Mouse (Mus musculus) adrenal gland, postnatal 36 days (tissue): ENCODE results near the gene Phykpl. TPM values are rescaled to one million over a fixed set of nuclear protein-coding genes. Genes with fewer than 3 reads are reported as not detected.
A peak's percentile ranks its signal among the peaks of the same experiment; 100 is the strongest.
"Not testable (repeated sequence)": the region's sequence is repeated elsewhere in the genome, so short reads cannot be mapped to it uniquely, and the experiment has no call there.

Experiments used
- DNase-seq, 2 experiments: peaks; one replicate each; pipeline ENCODE4 v3.0.0; 2021; ENCODE audit warnings: mixed read lengths in 1 of 2
- total RNA-seq, 2 experiments: library from RNA; stranded (reverse); gene quantifications; 2 replicates each; pipeline ENCODE4 v1.2.3; 2021

Phykpl gene
- total RNA-seq, 2 experiments from 2014 or later = 20.6 to 26.3 TPM

DNA sequence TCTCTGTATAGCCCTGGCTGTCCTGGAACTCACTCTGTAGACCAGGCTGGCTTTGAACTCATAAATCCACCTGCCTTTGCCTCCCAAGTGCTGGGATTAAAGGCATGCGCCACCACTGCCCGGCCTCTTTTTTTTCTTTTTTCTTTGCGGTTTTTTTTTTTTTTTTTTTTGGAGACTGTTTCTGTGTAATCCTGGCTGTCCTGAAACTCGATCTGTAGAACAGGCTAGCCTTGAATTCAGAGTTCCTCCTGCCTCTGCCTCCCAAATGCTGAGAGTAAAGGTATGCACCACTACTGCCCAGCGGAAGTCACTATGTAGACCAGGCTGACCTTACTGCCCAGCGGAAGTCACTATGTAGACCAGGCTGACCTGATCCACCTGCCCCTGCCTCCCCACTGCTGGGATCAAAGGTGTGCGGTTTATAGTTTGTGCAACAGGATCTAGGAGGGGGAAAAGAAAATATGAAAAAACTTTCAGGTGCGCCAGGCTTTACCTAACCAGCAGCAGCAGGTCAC is 34.4 kb downstream of the Phykpl start:
- no peak for DNase-seq

DNA sequence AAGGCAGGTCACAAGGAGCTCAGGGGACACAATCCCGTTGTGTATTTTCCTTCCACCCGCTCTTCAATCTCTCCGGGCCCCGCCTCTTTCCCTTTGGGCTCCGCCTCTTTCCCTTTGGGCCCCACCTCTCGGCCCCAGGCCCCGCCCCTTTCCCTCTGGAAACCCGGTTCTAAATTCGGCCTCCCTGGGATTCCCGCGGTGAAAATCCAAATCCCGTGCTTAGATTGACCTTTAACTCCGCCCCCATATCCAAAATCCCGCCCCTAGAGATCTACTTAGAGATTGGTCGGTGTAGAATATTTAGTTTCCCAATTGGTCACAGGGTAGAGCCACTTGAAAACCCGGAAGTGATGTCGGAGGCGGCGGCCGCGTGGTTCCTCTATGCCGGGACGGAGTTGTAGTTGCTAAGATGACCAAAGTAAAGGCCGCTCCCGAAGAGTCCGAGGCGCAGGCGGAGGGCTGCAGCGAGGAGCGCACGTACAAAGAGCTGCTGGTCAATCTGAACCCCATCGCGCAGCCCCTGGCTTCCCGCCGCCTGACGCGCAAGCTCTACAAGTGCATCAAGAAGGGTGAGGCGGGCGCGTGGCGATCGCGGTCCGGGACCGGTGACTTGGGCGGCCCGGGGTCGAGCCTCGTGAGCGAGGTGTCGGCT is 35.0 kb downstream of the Phykpl start, which contains the start of gene Nhp2:
Gene Nhp2, plus strand, starts transcription at position 327 of the 652 bp plus-strand sequence.
- peak; percentile 94 to 97 for DNase-seq

DNA sequence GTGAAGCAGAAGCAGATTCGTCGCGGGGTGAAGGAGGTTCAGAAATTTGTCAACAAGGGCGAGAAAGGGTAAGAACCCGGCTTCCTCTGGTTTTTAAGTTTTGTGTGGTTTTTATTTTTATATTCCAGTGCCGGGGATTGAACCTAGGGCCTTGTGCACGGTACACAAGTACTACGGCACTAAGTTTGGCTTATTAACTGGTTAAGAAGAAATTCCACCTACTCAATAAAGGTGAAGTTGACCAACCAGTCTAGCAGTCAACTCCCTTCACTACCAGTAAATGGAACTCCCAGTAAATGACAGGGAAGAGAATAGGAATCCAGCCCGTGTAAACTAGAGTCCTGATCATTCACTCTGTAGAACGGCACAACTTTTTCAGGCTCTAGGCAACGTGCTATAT is 35.5 kb downstream of the Phykpl start:
- no peak for DNase-seq

GRCm38 (mm10) chr11:51621776-51622175 is 37.2 kb downstream of the Phykpl start:
- DNase-seq = no peak

DNA sequence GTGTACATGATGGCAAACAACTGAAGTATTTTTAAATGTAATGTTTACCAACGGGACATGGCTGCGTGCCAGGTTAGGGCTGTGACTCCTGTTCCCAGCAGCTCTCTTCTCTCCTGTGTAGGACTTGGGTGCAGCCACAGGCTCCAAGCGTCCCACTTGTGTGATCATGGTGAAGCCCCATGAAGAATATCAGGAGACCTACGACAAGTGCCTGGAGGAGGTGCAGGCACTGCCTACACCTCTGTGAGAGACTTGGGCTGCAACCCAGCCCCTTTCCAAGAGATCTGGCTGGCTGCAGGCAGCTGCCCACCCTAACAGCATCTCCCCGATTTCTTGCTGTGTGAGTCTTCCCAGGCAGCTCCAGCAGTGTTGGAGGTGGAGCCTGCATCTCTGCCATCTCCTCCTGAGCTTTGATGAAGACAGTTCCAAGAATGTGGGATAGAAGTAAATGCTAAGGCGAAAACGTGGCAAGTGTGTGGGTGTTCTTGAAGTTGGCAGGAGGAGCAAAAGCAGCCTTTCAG is 38.5 kb downstream of the Phykpl start:
- no peak for DNase-seq

DNA sequence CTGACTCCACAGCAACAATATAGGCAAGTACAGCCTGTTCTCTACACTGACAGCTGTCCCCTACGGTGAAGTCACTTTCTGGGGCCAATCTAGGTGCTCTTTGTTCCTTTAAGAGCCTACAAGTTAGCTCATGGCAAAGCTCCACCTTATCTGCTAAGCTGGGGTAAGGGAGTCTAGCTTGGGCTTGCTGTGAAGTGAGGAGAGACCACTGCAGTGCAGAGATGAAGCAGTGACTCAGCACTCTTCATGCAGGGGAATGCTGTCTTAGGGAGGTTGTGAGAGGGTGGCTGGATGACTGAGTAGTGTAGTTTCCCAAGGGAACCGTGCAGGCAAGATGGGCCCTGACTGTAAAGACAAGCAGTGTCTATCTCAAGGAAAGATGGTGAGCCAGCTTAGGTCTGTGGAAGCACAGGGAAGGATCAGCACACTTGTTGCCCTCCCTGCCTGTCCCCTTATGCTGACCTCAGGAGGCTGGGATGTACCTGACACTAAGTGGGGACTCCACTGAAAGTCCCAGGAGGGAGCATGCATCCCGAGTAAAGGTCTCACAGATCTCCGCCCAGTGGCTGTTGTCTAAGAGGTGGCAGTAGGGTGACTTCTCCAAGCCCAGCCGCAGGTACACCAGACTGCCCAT is 40.7 kb downstream of the Phykpl start:
- no peak for DNase-seq

- DNase-seq = no peak
These were observed 42.9 kb downstream of the Phykpl start for GRCm38 (mm10) chr11:51627425-51627824.

DNA sequence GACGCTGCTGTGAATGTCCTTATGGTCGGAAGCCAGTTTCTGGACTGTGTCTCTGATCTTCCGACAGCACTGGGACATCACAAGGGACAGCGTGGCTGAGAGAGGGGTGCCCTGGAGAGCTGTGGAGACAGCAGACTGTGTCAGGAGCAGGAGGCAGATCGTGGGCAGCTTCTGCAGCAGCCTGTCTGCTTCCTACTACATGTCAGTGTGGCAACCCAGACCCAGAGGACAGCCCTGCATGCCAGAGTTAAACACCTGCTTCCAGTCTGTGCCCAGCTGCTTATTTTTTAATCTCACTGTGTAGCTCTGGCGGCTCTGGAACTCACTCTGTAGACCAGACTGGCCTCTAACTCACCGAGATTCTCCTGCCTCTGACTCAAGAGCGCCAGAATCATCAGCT is 43.4 kb downstream of the Phykpl start:
- no peak for DNase-seq

DNA sequence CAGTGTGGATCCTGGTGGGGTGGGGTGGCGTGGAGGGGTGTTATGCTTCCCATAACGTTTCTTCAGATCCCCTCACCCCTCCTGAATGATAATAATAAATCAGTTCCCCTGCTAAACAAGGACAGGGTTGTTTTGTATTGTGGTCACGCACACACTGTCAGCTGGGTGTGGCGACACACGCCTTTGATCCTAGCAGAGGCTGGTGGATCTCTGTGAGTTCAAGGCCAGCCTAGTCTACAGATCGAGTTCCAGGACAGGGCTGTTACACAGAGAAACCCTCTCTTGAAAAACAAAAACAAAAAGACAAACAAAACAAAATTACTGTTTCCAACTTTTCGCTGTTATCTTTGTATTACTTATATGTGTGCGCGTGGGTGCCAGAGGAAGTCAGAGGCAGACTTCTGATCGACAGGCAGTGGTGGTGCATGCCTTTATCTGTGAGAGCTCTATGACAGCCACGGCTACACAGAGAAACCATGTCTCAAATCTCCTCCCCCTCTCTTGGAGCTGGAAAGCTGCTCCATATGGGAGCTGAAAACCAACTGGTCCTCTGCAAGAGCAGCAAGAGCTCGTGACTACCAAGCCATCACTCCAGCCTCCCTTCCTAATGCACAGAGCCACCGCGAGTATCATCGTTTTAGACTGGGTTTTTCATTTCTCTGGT is 45.2 kb downstream of the Phykpl start:
- no peak for DNase-seq

DNA sequence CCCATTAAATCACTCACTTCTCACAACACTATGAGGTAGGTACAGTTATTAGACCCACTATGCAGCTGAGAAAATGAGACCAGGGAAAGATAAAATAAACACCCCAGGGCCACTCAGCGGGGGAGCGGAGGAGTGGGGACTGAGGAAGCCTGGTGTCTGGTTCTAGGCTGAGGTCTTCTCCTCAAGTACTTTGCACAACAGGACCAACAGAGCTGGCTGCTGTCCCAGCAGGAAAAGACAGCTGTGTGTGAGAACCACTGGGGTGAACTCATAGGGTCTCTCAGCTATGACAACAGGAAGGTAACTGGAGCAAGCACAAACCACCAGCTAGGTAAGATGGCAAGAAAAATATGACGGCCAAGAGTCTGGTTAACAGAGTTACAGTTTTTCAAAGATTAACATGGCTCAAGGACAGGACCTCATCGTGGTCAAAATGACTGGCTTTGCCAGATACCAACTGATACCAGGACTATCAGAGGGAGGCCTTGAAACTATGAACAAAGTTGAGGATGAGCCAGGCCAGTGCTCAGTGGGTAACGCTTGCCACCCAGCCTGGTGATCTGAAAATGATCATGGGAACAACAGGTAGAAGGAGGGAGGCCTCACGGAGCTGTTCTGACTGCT is 47.7 kb downstream of the Phykpl start:
- peak in 1 of 2 experiments; percentile 35 for DNase-seq

- not testable (repeated sequence) for DNase-seq
These were observed 48.6 kb downstream of the Phykpl start for GRCm38 (mm10) chr11:51633200-51633599.

DNA sequence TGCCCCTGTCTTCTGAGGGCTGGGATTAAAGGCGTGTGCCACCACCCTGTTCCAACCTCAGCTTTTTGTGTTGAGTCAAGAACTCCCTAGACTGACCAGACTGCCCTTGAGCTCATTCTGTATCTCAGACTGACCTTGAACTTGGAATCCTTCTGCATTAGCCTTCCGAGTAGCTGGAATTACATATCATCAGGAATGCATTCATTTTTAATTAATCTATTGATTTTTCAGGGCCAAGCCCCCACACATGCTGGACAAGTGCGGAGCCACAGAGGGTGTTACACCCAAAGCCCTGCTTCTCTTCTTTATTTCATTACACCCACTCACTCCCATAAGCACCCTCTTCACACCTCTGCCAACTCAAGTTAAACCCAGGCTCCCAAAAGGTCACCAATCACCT is 49.2 kb downstream of the Phykpl start:
- no peak for DNase-seq

DNA sequence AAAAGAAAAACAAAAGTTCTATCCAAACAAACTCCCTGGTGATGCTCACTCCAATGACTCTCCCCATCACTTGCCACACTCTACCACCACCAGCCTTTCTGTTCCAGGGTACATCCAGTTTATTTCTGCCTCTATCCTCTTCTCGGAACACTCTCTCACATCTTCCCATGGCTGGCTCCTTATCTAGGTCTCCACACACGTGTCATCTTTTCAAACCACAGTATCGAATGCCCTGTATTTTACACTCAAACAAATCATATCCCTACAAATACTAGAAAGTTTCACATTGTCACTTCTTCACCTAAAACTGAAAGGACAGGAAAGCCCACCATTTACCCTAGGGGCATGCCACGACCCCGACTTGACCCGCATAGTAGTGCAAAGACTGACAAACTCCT is 50.6 kb downstream of the Phykpl start:
- no peak for DNase-seq

- DNase-seq = peak; percentile 92 to 94
These were observed 51.2 kb downstream of the Phykpl start, which contains the start of gene Rmnd5b for GRCm38 (mm10) chr11:51635525-51636322. Rmnd5b (minus strand) TSS chr11:51635896.

DNA sequence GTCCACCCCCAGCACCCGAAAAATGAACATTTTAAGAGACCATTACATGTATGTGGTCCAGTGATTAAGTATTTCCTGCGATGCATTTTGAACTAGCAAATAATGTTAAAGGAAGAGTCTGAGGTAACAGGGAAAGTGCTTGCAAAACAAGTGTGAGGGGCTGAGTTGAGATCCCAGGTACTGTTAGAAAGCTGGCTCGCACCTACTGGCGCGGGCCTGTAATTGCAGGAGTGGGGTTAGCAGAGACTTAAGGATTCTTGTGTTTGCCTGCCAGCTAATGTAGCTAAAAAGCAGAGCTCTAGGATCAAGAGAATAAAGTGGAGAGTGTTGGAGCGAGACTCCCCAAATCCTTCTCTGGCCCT is 51.7 kb downstream of the Phykpl start:
- peak; percentile 56 to 73 for DNase-seq

GRCm38 (mm10) chr11:51637971-51638414 is 53.4 kb downstream of the Phykpl start:
- DNase-seq = peak in 1 of 2 experiments; percentile 40

DNA sequence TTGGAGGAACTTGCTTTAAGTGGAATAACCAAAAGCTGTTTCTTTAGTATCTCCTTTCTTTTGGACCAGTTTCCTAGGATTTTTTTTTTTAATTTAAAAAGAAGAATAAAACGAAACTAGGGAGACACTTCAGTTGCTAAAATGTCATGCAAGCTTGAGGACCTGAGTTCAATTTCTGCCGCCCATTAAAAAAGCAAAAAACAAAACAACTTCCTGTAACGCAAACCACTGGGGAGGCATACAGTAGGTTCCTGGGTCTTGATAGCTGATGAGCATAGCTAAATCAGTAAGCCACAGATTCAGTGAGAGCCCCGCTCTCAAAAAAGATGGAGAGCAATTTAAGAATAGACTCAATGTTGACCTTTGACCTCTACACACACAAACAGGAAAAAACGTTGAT is 53.9 kb downstream of the Phykpl start:
- DNase-seq = no peak

DNA sequence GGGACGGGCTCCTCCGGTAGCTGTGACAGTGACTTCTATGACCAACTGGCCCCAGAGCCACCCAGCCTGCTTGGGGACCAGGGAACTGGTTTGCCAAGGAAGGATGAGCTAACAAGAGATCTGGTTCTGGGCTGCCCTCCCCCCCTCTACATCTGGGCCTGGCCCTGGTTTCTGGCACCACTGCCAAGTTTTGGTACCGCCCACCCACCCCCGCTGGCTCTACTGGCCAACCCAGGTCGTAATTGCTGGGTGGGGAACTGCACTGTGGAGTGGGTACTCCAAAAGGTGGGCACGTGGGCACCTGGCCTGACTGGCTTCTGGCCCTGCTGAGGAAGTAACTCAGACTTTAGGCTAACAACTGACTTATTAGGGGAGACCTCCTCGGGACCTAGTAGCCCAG is 56.2 kb downstream of the Phykpl start:
- no peak for DNase-seq

GRCm38 (mm10) chr11:51643202-51643601 is 58.6 kb downstream of the Phykpl start:
- DNase-seq = peak in 1 of 2 experiments; percentile 41

GRCm38 (mm10) chr11:51643761-51644160 is 59.2 kb downstream of the Phykpl start:
- peak in 1 of 2 experiments; percentile 46 for DNase-seq

GRCm38 (mm10) chr11:51644217-51644616 is 59.7 kb downstream of the Phykpl start:
- DNase-seq = no peak
